Mouse (Mus musculus) adrenal gland (tissue): ENCODE results near the gene Dbndd2.

Experiments used
- intact Hi-C: fragments of 180-260 bp; cut with DNase I; formaldehyde crosslinking; loops from one replicate; pipeline ENCODE4 v1.15.1; 2025
- long read RNA-seq, 2 experiments: library from polyadenylated mRNA; unstranded; transcript quantifications; one replicate each; pipeline ENCODE4 v2.0.0; 2020; ENCODE audit warnings: borderline replicate concordance in 1 of 2; ENCODE audit not compliant: insufficient replicate concordance in 1 of 2

The Dbndd2 gene
- long read RNA-seq, experiment 1, transcript Dbndd2-202 (4 exons, 1,658 nt): major isoform, 10 of 10 reads
- long read RNA-seq, experiment 1, partial matches to known transcripts: 0 of 10 reads
- long read RNA-seq, experiment 1, other reads (novel, unspliced or antisense): 0 of 10 reads
- long read RNA-seq, experiment 2, transcript Dbndd2-202 (4 exons, 1,658 nt): major isoform, 10 of 10 reads
- long read RNA-seq, experiment 2, partial matches to known transcripts: 0 of 10 reads
- long read RNA-seq, experiment 2, other reads (novel, unspliced or antisense): 0 of 10 reads

DNA sequence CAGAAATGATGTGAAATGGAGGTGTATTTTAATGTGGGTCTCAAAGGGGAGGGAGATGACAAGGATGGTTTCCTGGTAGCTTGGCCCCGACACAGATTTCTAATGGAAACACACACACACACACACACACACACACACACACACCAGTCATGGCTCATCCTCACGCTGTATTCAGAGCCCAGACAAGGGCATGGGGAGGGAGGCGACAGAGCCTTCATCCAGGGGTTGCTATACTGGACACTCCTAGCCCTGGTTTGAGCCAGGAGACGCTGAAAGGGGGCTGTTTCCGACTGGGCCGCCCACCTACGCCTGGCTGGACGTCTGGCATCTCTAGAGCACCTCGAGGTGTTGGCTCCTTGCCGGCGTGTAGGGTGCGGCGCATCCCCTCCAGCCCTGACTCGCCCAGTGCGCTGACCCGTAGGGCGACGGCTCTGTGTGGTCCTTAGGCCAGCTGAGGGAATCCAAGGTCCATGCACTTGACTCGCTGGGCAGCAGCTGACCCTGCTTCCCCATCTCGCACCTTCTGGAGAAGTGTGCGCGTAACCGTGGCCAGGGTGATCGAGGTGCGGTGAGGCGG is at the start of gene Dbndd2:
Gene Dbndd2 (plus strand): TSS at position 426 of the 577 bp plus-strand sequence.
- intact Hi-C loops: no loop called here

DNA sequence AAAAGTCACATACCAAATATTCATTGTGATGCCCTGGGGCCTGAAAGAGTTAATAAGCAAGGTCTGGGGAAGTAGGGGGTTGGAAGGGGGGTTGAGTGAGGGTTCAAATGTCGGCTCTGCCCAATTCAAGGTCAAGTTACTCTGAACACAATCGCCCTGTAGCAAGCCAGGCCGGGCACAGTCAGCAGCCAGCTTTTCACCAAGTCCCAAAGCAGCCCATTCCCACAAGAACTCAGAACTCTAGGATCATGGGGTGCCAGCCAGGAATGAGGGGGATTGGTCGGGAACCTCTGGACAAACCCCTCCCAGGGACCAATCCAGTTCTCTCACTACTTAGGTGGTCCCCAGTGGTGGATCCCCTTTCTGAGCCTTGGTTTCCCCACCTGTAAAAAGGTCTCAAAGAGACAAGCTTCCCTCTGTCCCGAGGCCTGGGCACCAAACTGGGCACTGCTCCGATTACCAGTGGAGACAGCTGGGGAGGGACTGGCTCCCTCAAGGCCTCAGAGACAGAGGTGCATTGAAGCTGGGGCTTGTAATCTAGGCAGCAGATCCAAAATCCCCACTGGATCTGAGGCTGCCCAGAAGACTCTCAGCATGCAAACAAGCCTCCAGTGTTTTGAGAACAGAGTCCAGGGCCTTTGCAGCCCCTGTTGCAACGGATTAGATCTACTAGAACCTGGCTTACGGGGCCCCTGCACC is 49.5 kb upstream of the Dbndd2 start:
- intact Hi-C loops: no loop called here

GRCm38 (mm10) chr2:164436961-164437360 is 48.9 kb upstream of the Dbndd2 start:
- intact Hi-C loops: no loop called here

DNA sequence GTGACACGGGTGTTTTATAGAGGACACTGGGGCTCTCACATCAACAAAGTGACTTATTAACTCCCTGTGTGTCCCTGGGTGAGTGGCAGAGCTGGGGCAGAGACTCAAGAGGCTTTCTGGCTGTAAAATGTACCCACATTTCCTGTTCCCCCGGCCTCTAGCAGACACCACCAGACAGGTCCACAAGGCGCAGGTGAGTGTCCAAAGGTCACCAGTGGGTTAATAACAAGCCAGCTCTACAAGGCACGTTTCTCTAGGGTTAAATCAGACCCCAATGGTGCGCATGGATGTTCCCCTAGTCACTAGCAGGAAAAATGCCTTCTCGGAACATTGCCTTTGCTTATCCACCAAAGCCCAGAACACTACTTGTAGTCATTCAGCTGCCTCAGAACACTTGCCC is 48.2 kb upstream of the Dbndd2 start:
- intact Hi-C loops: no loop called here

DNA sequence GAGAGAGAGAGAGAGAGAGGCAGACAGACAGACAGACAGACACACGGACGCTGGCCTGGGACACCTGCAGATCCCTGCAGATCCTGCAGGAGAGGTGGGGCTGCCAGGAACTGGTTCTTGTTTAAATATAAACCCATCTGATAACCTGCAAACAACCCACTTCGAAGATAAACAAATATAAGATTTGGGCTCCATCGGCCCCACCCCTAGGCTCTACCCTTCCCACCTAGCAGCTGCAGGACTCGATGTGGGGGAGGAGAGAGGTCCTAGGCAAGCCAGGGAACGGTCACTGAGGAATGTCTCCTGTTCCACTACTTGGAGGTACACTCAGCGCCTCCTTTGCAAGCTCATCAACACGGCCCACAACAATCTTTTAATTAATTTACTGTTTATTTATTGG is 47.6 kb upstream of the Dbndd2 start:
- intact Hi-C loops: no loop called here

DNA sequence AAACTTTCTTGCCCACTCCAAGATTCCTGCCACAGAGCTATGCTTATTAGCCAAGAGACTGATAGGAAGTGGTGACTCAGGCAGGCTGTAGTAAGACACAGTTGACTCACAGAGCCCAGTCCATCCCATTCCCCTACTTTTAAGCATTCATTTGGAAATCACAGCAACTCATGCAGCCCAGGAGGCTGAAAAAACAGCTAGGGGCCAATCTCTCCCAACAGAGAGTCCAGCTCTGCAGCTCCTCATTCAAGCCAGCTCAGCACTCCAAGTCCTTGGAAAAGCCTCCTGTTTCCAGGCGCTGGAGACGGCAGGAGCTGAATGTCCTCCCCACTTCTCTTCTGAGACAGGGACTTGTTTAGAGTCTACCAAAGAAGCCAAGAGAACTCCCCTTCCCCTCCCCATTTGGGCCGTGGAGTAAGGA is 46.9 kb upstream of the Dbndd2 start:
- intact Hi-C loops: no loop called here

DNA sequence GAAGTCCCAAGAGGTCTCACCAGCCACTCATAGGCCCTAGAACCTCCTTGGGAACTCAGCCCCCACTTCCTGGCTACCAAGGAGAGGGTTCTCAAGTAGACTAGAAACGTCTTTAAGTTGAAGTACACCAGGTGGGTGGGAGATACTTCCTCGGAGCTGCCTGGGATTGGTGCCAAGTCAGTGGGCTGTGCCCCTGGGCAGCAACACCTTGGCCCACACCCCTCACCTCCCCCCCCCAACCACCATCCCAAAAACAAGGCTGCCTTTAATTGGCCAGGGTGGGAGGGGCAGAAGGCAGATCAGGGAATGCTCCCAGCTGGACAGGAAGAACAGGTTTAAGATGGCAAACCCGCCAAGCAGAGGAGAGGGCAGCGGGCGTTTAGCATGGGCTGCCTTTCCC is 45.6 kb upstream of the Dbndd2 start:
- intact Hi-C loops: no loop called here

GRCm38 (mm10) chr2:164441155-164441554 is 44.8 kb upstream of the Dbndd2 start:
- intact Hi-C loops: no loop called here

- intact Hi-C loops: no loop called here
Observed at GRCm38 (mm10) chr2:164441731-164442130, 44.2 kb upstream of the Dbndd2 start.

GRCm38 (mm10) chr2:164442315-164443050 is 43.4 kb upstream of the Dbndd2 start:
- intact Hi-C loops: no loop called here

DNA sequence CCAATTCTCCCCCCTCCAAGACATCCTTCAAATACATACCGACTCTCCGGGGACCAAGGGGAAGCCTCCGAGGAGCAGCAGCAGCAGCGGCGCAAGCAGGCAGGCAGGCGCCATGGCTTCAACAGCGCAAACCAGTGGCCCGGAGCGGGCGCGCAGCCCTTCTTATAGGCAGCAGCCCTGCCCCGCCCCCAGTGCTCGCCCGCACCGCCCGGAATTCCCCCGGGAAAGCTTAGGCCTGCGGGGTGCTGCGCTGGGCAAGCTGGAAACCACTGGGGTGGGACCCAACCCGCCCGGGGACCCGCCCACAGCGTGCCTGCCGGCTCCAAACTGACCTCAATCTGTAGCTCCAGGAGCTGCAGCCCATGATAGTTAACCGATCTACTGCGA is 42.9 kb upstream of the Dbndd2 start:
- intact Hi-C loops: no loop called here

GRCm38 (mm10) chr2:164443460-164444000 is 42.4 kb upstream of the Dbndd2 start, which contains the start of gene Sdc4:
Sdc4 (minus strand) TSS chr2:164443887.
- intact Hi-C loops: no loop called here

GRCm38 (mm10) chr2:164444701-164445100 is 41.2 kb upstream of the Dbndd2 start:
- intact Hi-C loops: no loop called here

DNA sequence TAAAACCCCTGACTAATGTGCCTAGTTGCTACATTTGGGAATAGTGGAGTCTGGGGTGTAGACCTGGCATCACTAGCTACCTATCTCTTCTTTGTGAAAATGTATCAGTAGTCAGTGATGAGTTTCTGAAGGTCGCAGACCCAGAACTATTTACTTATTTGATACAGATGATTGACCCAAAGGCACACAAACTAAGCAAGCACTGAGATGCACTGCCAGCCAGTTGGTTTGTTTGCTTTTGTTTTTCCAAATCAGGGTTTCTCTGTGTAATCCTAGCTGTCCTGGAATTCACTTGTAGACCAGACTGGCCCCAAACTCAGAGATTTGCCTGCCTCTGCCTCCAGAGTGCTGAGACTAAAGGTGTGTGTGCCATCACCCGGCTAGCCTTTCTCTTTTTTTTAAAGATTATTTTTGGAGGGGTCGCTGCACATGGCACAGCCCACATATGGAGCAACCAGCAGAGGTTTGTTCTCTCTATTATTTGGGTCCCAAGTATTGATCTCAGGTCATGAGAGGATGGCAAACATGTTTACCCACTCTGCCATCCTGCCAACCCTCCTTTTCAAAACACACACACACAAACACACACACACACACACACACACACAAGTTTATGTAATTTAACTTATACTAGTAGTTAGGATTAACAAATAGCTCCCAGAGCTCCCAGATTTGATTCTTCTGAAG is 40.4 kb upstream of the Dbndd2 start:
- intact Hi-C loops: no loop called here

- intact Hi-C loops: no loop called here
Observed at GRCm38 (mm10) chr2:164446086-164446469, 39.8 kb upstream of the Dbndd2 start.

DNA sequence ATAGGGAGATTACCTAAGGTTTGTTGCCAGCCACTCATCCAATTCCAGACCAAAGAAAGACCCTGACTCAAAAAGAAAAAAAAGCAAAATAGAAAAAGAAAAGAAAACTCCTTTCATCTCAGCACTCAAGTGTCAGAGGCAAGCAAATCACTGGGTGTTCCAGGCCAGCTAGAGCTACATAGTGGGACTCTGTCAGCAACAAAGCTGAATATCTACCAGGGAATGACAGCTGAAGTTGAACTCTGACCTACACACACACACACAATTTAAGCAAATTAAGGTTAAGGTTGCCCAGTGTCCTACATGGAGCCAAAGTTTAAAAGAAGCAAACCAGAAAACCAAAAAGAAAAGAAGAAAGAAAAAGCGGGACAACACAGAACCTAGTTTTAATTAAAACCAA is 37.8 kb upstream of the Dbndd2 start:
- intact Hi-C loops: no loop called here

GRCm38 (mm10) chr2:164448921-164449320 is 37.0 kb upstream of the Dbndd2 start:
- intact Hi-C loops: no loop called here

GRCm38 (mm10) chr2:164449341-164450042 is 36.4 kb upstream of the Dbndd2 start:
- intact Hi-C loops: no loop called here

DNA sequence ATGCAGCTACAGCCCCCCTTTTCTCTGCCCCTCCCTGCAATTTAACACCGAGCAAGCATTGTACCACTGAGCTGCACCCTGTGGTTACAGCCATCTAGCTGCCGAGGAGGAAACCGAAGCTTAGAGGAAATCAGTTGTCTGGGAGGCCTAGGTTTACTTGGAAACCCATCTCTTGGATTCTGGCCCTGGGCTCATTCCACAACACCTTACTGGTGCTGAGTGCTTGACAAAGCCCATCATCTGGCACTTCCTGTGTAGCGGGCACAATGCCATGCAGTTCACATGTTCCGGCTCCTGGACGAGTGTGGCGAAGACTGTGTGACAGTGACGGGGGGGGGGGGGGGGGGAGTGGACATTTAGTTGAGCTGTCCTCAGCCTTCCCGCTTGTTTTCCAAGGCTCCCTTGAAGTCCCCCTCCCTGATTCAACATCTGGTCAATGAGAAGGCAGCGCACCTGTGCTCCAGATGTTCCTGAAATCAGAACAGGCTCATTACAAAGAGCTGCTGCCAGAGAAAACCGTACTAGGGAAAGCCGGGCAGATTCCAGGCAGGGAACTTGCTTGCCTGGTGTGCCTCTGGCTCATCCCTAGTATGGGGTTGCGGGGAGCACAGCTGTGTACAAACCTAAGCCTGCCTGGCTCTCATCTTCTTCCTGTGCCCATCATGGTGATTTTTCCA is 33.8 kb upstream of the Dbndd2 start:
- intact Hi-C loops: no loop called here
